Mouse (Mus musculus): ENCODE results near the gene Slc39a5. TPM values are rescaled to one million over a fixed set of nuclear protein-coding genes. Genes with fewer than 3 reads are reported as not detected.

The Slc39a5 gene
- polyA plus RNA-seq, 1 experiment = 15.2 TPM

GRCm38 (mm10) chr10:128389570-128389969 is 11.5 kb downstream of the Slc39a5 start:
- Histone ChIP-seq H3K4me1 (ENCODE audit: control insufficient read depth, insufficient read depth, insufficient read length) (no peaks in the 10 kb centered on the region), H3K27me3 (ENCODE audit: control insufficient read depth, insufficient read depth, low read length) (no peaks in the 10 kb centered on the region), H3K36me3 (ENCODE audit: control insufficient read depth, insufficient read depth, low read length) (peaks cover 67% of the 10 kb centered on the region), H3K27ac (ENCODE audit: insufficient read depth, low read length) (no peak overlapping the region), H3K4me3 (ENCODE audit: extremely low read depth, insufficient read depth, insufficient read length) (no peak overlapping the region)
- TF ChIP-seq POLR2A (IDR thresholded peaks at IDR 0.05; ENCODE audit: low read depth, low read length) = no peak
- no peak for TF ChIP-seq CTCF (IDR thresholded peaks at IDR 0.05; ENCODE audit: extremely low read depth, insufficient read depth, insufficient read length, insufficient replicate concordance)
- DNase-seq (ENCODE audit: low read depth in 1 of 2, low spot score in 2 of 2) = no peak
- WGBS = 68% methylated on average over 6 of the region's 6 CpGs

DNA sequence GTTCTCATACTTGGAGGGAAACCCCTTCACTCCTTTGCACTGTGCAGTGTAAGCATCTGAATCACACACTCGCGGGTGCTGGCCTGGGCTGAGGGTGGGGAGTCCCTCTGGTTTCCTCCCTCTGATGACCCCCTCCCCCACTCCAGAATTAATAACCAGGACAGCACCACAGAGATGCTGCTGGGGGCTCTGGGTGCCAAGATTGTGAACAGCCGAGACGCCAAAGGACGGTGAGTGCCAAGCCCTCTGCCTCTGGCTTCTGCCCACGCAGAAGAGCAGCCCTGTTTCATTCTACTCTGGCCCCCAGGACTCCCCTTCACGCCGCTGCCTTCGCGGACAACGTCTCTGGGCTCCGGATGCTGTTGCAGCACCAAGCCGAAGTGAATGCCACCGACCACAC is 12.1 kb downstream of the Slc39a5 start:
- Histone ChIP-seq H3K4me3 (ENCODE audit: extremely low read depth, insufficient read depth, insufficient read length) (no peak overlapping the region), H3K36me3 (ENCODE audit: control insufficient read depth, insufficient read depth, low read length) (peaks cover 69% of the 10 kb centered on the region), H3K27ac (ENCODE audit: insufficient read depth, low read length) (no peak overlapping the region), H3K4me1 (ENCODE audit: control insufficient read depth, insufficient read depth, insufficient read length) (no peaks in the 10 kb centered on the region), H3K27me3 (ENCODE audit: control insufficient read depth, insufficient read depth, low read length) (no peaks in the 10 kb centered on the region)
- 92% methylated on average over 14 of the region's 14 CpGs for WGBS
- no peak for DNase-seq (ENCODE audit: low read depth in 1 of 2, low spot score in 2 of 2)
- TF ChIP-seq CTCF (IDR thresholded peaks at IDR 0.05; ENCODE audit: extremely low read depth, insufficient read depth, insufficient read length, insufficient replicate concordance) = no peak
- TF ChIP-seq POLR2A (IDR thresholded peaks at IDR 0.05; ENCODE audit: low read depth, low read length) = no peak

GRCm38 (mm10) chr10:128385902-128386301 is 15.1 kb downstream of the Slc39a5 start:
- H3K36me3 ChIP-seq (ENCODE audit: control insufficient read depth, insufficient read depth, low read length) = peaks cover 79% of the 10 kb centered on the region
- no peak overlapping the region for H3K27ac ChIP-seq (ENCODE audit: insufficient read depth, low read length)
- no peak for TF ChIP-seq CTCF (IDR thresholded peaks at IDR 0.05; ENCODE audit: extremely low read depth, insufficient read depth, insufficient read length, insufficient replicate concordance)
- no peak for TF ChIP-seq POLR2A (IDR thresholded peaks at IDR 0.05; ENCODE audit: low read depth, low read length)
- no peaks in the 10 kb centered on the region for H3K4me1 ChIP-seq (ENCODE audit: control insufficient read depth, insufficient read depth, insufficient read length)
- DNase-seq (ENCODE audit: low read depth in 1 of 2, low spot score in 2 of 2) = no peak
- H3K4me3 ChIP-seq (ENCODE audit: extremely low read depth, insufficient read depth, insufficient read length) = no peak overlapping the region
- 92% methylated on average over 7 of the region's 7 CpGs for WGBS
- H3K27me3 ChIP-seq (ENCODE audit: control insufficient read depth, insufficient read depth, low read length) = no peaks in the 10 kb centered on the region

- whole genome bisulfite sequencing = 94% methylated on average over 8 of the region's 8 CpGs
- H3K36me3 ChIP-seq (ENCODE audit: control insufficient read depth, insufficient read depth, low read length) = peaks cover 58% of the 10 kb centered on the region
- TF ChIP-seq POLR2A (IDR thresholded peaks at IDR 0.05; ENCODE audit: low read depth, low read length) = no peak
- TF ChIP-seq CTCF (IDR thresholded peaks at IDR 0.05; ENCODE audit: extremely low read depth, insufficient read depth, insufficient read length, insufficient replicate concordance) = no peak
These were observed 18.5 kb downstream of the Slc39a5 start for GRCm38 (mm10) chr10:128382482-128382881.

DNA sequence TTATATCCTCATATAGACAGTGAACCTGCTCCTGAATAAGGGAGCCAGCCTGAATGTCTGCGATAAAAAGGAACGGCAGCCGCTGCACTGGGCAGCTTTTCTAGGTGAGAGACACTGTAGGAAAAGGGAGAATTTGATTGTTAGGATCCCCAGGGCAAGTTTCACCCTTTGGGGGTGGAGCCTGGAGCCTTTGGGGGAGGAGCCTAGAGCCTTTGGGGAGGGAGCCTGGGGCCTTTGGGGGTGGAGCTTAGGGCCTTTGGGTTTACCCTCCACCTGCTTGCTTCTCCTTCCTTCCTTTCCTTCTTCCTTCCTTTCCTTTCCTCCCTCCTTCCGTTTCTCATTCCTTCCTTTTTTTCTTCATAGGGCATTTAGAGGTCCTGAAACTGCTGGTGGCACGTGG is 20.5 kb downstream of the Slc39a5 start:
- no peak for DNase-seq (ENCODE audit: low read depth in 1 of 2, low spot score in 2 of 2)
- H3K4me3 ChIP-seq (ENCODE audit: extremely low read depth, insufficient read depth, insufficient read length) = no peak overlapping the region
- H3K36me3 ChIP-seq (ENCODE audit: control insufficient read depth, insufficient read depth, low read length) = peaks cover 43% of the 10 kb centered on the region
- no peaks in the 10 kb centered on the region for H3K27me3 ChIP-seq (ENCODE audit: control insufficient read depth, insufficient read depth, low read length)
- peaks cover 9% of the 10 kb centered on the region; the same call in 1 of the 2 replicates for H3K4me1 ChIP-seq (ENCODE audit: control insufficient read depth, insufficient read depth, insufficient read length)
- no peak overlapping the region for H3K27ac ChIP-seq (ENCODE audit: insufficient read depth, low read length)
- TF ChIP-seq CTCF (IDR thresholded peaks at IDR 0.05; ENCODE audit: extremely low read depth, insufficient read depth, insufficient read length, insufficient replicate concordance) (no peak), POLR2A (IDR thresholded peaks at IDR 0.05; ENCODE audit: low read depth, low read length) (no peak)
- 87% methylated on average over 5 of the region's 5 CpGs for WGBS

More at GRCm38 (mm10) chr10:128382482-128382881, 18.5 kb downstream of the Slc39a5 start:
- Histone ChIP-seq H3K27ac (ENCODE audit: insufficient read depth, low read length) (no peak overlapping the region), H3K4me1 (ENCODE audit: control insufficient read depth, insufficient read depth, insufficient read length) (peaks cover 6% of the 10 kb centered on the region; the same call in 1 of the 2 replicates), H3K4me3 (ENCODE audit: extremely low read depth, insufficient read depth, insufficient read length) (no peak overlapping the region), H3K27me3 (ENCODE audit: control insufficient read depth, insufficient read depth, low read length) (no peaks in the 10 kb centered on the region)
- DNase-seq (ENCODE audit: low read depth in 1 of 2, low spot score in 2 of 2) = no peak

DNA sequence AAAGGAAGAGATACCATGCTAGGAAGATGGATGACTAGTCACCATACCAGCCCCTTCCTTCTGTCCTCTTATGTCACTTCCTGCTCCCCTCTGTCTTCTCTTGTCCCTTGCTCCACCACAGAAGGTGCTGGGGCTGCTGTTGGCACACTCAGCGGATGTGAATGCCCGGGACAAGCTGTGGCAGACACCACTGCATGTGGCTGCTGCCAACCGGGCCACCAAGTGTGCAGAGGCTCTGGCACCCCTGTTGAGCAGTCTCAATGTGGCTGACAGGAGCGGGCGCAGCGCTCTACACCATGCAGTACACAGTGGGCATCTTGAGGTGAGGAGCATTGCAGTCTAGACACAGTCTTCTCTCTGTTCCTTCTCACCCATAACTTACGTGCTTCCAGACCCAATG is 21.8 kb downstream of the Slc39a5 start:
- H3K27ac ChIP-seq (ENCODE audit: insufficient read depth, low read length) = no peak overlapping the region
- WGBS = 98% methylated on average over 7 of the region's 7 CpGs

GRCm38 (mm10) chr10:128378462-128378861 is 22.6 kb downstream of the Slc39a5 start:
- Histone ChIP-seq H3K4me3 (ENCODE audit: extremely low read depth, insufficient read depth, insufficient read length) (no peak overlapping the region), H3K27me3 (ENCODE audit: control insufficient read depth, insufficient read depth, low read length) (no peaks in the 10 kb centered on the region), H3K4me1 (ENCODE audit: control insufficient read depth, insufficient read depth, insufficient read length) (peaks cover 9% of the 10 kb centered on the region; the same call in 1 of the 2 replicates), H3K36me3 (ENCODE audit: control insufficient read depth, insufficient read depth, low read length) (peaks cover 28% of the 10 kb centered on the region), H3K27ac (ENCODE audit: insufficient read depth, low read length) (no peak overlapping the region)
- no peak for DNase-seq (ENCODE audit: low read depth in 1 of 2, low spot score in 2 of 2)
- WGBS = 81% methylated on average over 3 of the region's 3 CpGs
- no peak for TF ChIP-seq POLR2A (IDR thresholded peaks at IDR 0.05; ENCODE audit: low read depth, low read length)
- TF ChIP-seq CTCF (IDR thresholded peaks at IDR 0.05; ENCODE audit: extremely low read depth, insufficient read depth, insufficient read length, insufficient replicate concordance) = no peak

More for the DNA sequence above, 21.8 kb downstream of the Slc39a5 start:
- Histone ChIP-seq H3K4me1 (ENCODE audit: control insufficient read depth, insufficient read depth, insufficient read length) (peaks cover 9% of the 10 kb centered on the region; the same call in 1 of the 2 replicates), H3K4me3 (ENCODE audit: extremely low read depth, insufficient read depth, insufficient read length) (no peak overlapping the region), H3K27me3 (ENCODE audit: control insufficient read depth, insufficient read depth, low read length) (no peaks in the 10 kb centered on the region), H3K36me3 (ENCODE audit: control insufficient read depth, insufficient read depth, low read length) (peaks cover 35% of the 10 kb centered on the region)
- TF ChIP-seq CTCF (IDR thresholded peaks at IDR 0.05; ENCODE audit: extremely low read depth, insufficient read depth, insufficient read length, insufficient replicate concordance) (no peak), POLR2A (IDR thresholded peaks at IDR 0.05; ENCODE audit: low read depth, low read length) (no peak)
- DNase-seq (ENCODE audit: low read depth in 1 of 2, low spot score in 2 of 2) = no peak

Data from spleen, adult 2 months (tissue).